Mouse (Mus musculus): ENCODE results near the gene Cdk5rap2. TPM values are rescaled to one million over a fixed set of nuclear protein-coding genes. Genes with fewer than 3 reads are reported as not detected.

The Cdk5rap2 gene
- polyA plus RNA-seq, 1 experiment, result 25.0 TPM

GRCm38 (mm10) chr4:70232383-70232782 lies 177.9 kb downstream of the Cdk5rap2 start:
- no peaks in the 10 kb centered on the region for H3K4me1 ChIP-seq (ENCODE audit: control insufficient read depth, insufficient read depth, insufficient read length)
- no peak overlapping the region for H3K4me3 ChIP-seq (ENCODE audit: extremely low read depth, insufficient read depth, insufficient read length)
- DNase-seq (ENCODE audit: low read depth in 1 of 2, low spot score in 2 of 2), result no peak
- H3K27ac ChIP-seq (ENCODE audit: insufficient read depth, low read length), result no peak overlapping the region
- no peaks in the 10 kb centered on the region for H3K27me3 ChIP-seq (ENCODE audit: control insufficient read depth, insufficient read depth, low read length)
- no peak for TF ChIP-seq CTCF (IDR thresholded peaks at IDR 0.05; ENCODE audit: extremely low read depth, insufficient read depth, insufficient read length, insufficient replicate concordance)
- no peak for TF ChIP-seq POLR2A (IDR thresholded peaks at IDR 0.05; ENCODE audit: low read depth, low read length)
- H3K36me3 ChIP-seq (ENCODE audit: control insufficient read depth, insufficient read depth, low read length), result peaks cover 12% of the 10 kb centered on the region
- WGBS, result 92% methylated on average over 3 of the region's 3 CpGs

- no peak for TF ChIP-seq POLR2A (IDR thresholded peaks at IDR 0.05; ENCODE audit: low read depth, low read length)
- no peak for TF ChIP-seq CTCF (IDR thresholded peaks at IDR 0.05; ENCODE audit: extremely low read depth, insufficient read depth, insufficient read length, insufficient replicate concordance)
- H3K4me1 ChIP-seq (ENCODE audit: control insufficient read depth, insufficient read depth, insufficient read length), result no peaks in the 10 kb centered on the region
- no peaks in the 10 kb centered on the region for H3K27me3 ChIP-seq (ENCODE audit: control insufficient read depth, insufficient read depth, low read length)
- H3K36me3 ChIP-seq (ENCODE audit: control insufficient read depth, insufficient read depth, low read length), result peaks cover 8% of the 10 kb centered on the region
- H3K4me3 ChIP-seq (ENCODE audit: extremely low read depth, insufficient read depth, insufficient read length), result no peak overlapping the region
- no peak for DNase-seq (ENCODE audit: low read depth in 1 of 2, low spot score in 2 of 2)
- no peak overlapping the region for H3K27ac ChIP-seq (ENCODE audit: insufficient read depth, low read length)
- WGBS, result 95% methylated on average over 4 of the region's 4 CpGs
These were observed 180.4 kb downstream of the Cdk5rap2 start for GRCm38 (mm10) chr4:70229874-70230273.

- H3K4me1 ChIP-seq (ENCODE audit: control insufficient read depth, insufficient read depth, insufficient read length), result no peaks in the 10 kb centered on the region
- 77% methylated on average over 2 of the region's 2 CpGs for WGBS
These were observed 181.9 kb downstream of the Cdk5rap2 start for GRCm38 (mm10) chr4:70228350-70228749.

GRCm38 (mm10) chr4:70227667-70228066 lies 182.6 kb downstream of the Cdk5rap2 start:
- Histone ChIP-seq H3K4me1 (ENCODE audit: control insufficient read depth, insufficient read depth, insufficient read length) (no peaks in the 10 kb centered on the region), H3K27ac (ENCODE audit: insufficient read depth, low read length) (no peak overlapping the region), H3K36me3 (ENCODE audit: control insufficient read depth, insufficient read depth, low read length) (peaks cover 8% of the 10 kb centered on the region), H3K4me3 (ENCODE audit: extremely low read depth, insufficient read depth, insufficient read length) (no peak overlapping the region), H3K27me3 (ENCODE audit: control insufficient read depth, insufficient read depth, low read length) (no peaks in the 10 kb centered on the region)
- TF ChIP-seq POLR2A (IDR thresholded peaks at IDR 0.05; ENCODE audit: low read depth, low read length) (no peak), CTCF (IDR thresholded peaks at IDR 0.05; ENCODE audit: extremely low read depth, insufficient read depth, insufficient read length, insufficient replicate concordance) (no peak)
- 89% methylated on average over 3 of the region's 3 CpGs for WGBS
- DNase-seq (ENCODE audit: low read depth in 1 of 2, low spot score in 2 of 2), result no peak

More at GRCm38 (mm10) chr4:70228350-70228749, 181.9 kb downstream of the Cdk5rap2 start:
- Histone ChIP-seq H3K27me3 (ENCODE audit: control insufficient read depth, insufficient read depth, low read length) (no peaks in the 10 kb centered on the region), H3K4me3 (ENCODE audit: extremely low read depth, insufficient read depth, insufficient read length) (no peak overlapping the region), H3K36me3 (ENCODE audit: control insufficient read depth, insufficient read depth, low read length) (peaks cover 5% of the 10 kb centered on the region), H3K27ac (ENCODE audit: insufficient read depth, low read length) (no peak overlapping the region)
- no peak for TF ChIP-seq CTCF (IDR thresholded peaks at IDR 0.05; ENCODE audit: extremely low read depth, insufficient read depth, insufficient read length, insufficient replicate concordance)
- TF ChIP-seq POLR2A (IDR thresholded peaks at IDR 0.05; ENCODE audit: low read depth, low read length), result no peak
- DNase-seq (ENCODE audit: low read depth in 1 of 2, low spot score in 2 of 2), result no peak

GRCm38 (mm10) chr4:70224503-70224902 lies 185.7 kb downstream of the Cdk5rap2 start:
- Histone ChIP-seq H3K27ac (ENCODE audit: insufficient read depth, low read length) (no peak overlapping the region), H3K4me3 (ENCODE audit: extremely low read depth, insufficient read depth, insufficient read length) (no peak overlapping the region), H3K36me3 (ENCODE audit: control insufficient read depth, insufficient read depth, low read length) (peaks cover 9% of the 10 kb centered on the region), H3K27me3 (ENCODE audit: control insufficient read depth, insufficient read depth, low read length) (no peaks in the 10 kb centered on the region), H3K4me1 (ENCODE audit: control insufficient read depth, insufficient read depth, insufficient read length) (no peaks in the 10 kb centered on the region)
- no peak for DNase-seq (ENCODE audit: low read depth in 1 of 2, low spot score in 2 of 2)
- 87% methylated on average over 2 of the region's 2 CpGs for whole genome bisulfite sequencing
- no peak for TF ChIP-seq CTCF (IDR thresholded peaks at IDR 0.05; ENCODE audit: extremely low read depth, insufficient read depth, insufficient read length, insufficient replicate concordance)
- TF ChIP-seq POLR2A (IDR thresholded peaks at IDR 0.05; ENCODE audit: low read depth, low read length), result no peak

GRCm38 (mm10) chr4:70221878-70222277 lies 188.4 kb downstream of the Cdk5rap2 start:
- Histone ChIP-seq H3K27me3 (ENCODE audit: control insufficient read depth, insufficient read depth, low read length) (no peaks in the 10 kb centered on the region), H3K36me3 (ENCODE audit: control insufficient read depth, insufficient read depth, low read length) (peaks cover 7% of the 10 kb centered on the region), H3K4me3 (ENCODE audit: extremely low read depth, insufficient read depth, insufficient read length) (no peak overlapping the region), H3K27ac (ENCODE audit: insufficient read depth, low read length) (no peak overlapping the region), H3K4me1 (ENCODE audit: control insufficient read depth, insufficient read depth, insufficient read length) (no peaks in the 10 kb centered on the region)
- no peak for DNase-seq (ENCODE audit: low read depth in 1 of 2, low spot score in 2 of 2)
- no peak for TF ChIP-seq POLR2A (IDR thresholded peaks at IDR 0.05; ENCODE audit: low read depth, low read length)
- no peak for TF ChIP-seq CTCF (IDR thresholded peaks at IDR 0.05; ENCODE audit: extremely low read depth, insufficient read depth, insufficient read length, insufficient replicate concordance)
- whole genome bisulfite sequencing, result 88% methylated on average over 3 of the region's 3 CpGs

GRCm38 (mm10) chr4:70221370-70221769 lies 188.9 kb downstream of the Cdk5rap2 start:
- Histone ChIP-seq H3K36me3 (ENCODE audit: control insufficient read depth, insufficient read depth, low read length) (peaks cover 7% of the 10 kb centered on the region), H3K4me1 (ENCODE audit: control insufficient read depth, insufficient read depth, insufficient read length) (no peaks in the 10 kb centered on the region), H3K27ac (ENCODE audit: insufficient read depth, low read length) (no peak overlapping the region), H3K4me3 (ENCODE audit: extremely low read depth, insufficient read depth, insufficient read length) (no peak overlapping the region), H3K27me3 (ENCODE audit: control insufficient read depth, insufficient read depth, low read length) (no peaks in the 10 kb centered on the region)
- WGBS, result 91% methylated on average over 1 of the region's 1 CpGs
- no peak for DNase-seq (ENCODE audit: low read depth in 1 of 2, low spot score in 2 of 2)
- TF ChIP-seq CTCF (IDR thresholded peaks at IDR 0.05; ENCODE audit: extremely low read depth, insufficient read depth, insufficient read length, insufficient replicate concordance) (no peak), POLR2A (IDR thresholded peaks at IDR 0.05; ENCODE audit: low read depth, low read length) (no peak)
